Mouse (Mus musculus): ENCODE data around the gene Eml5. TPM values are rescaled to one million over a fixed set of nuclear protein-coding genes. Genes with fewer than 3 reads are reported as not detected.

The Eml5 gene
- polyA plus RNA-seq, 1 experiment from 2014 or later = 4.9 TPM

GRCm38 (mm10) chr12:98802245-98802644, 99.0 kb downstream of the Eml5 start:
- H3K9ac ChIP-seq = no peak overlapping the region
- no peaks in the 10 kb centered on the region for H3K4me1 ChIP-seq (ENCODE audit: insufficient read depth)
- no peak for TF ChIP-seq CTCF (IDR thresholded peaks at IDR 0.05; ENCODE audit: low read depth)
- no peaks in the 10 kb centered on the region for H3K27me3 ChIP-seq (ENCODE audit: insufficient read depth, low read length)
- H3K36me3 ChIP-seq (ENCODE audit: insufficient read depth) = peaks cover 14% of the 10 kb centered on the region; the same call in 1 of the 2 replicates
- no peak overlapping the region for H3K4me2 ChIP-seq
- no peak overlapping the region for H3K4me3 ChIP-seq (ENCODE audit: low read depth, low read length)
- no peaks in the 10 kb centered on the region for H3K9me3 ChIP-seq (ENCODE audit: low read depth, low read length)
- DNase-seq = no peak
- ATAC-seq (ENCODE audit: insufficient read depth) = no peak
- H3K27ac ChIP-seq (ENCODE audit: low read depth) = no peak overlapping the region
- WGBS = 76% methylated on average over 3 of the region's 3 CpGs

GRCm38 (mm10) chr12:98800334-98800733, 101.0 kb downstream of the Eml5 start:
- no peak overlapping the region for H3K9ac ChIP-seq
- no peaks in the 10 kb centered on the region for H3K4me1 ChIP-seq (ENCODE audit: insufficient read depth)
- WGBS = 78% methylated on average over 5 of the region's 5 CpGs
- DNase-seq (no peak), ATAC-seq (ENCODE audit: insufficient read depth) (no peak)
- H3K4me3 ChIP-seq (ENCODE audit: low read depth, low read length) = no peak overlapping the region
- no peaks in the 10 kb centered on the region for H3K9me3 ChIP-seq (ENCODE audit: low read depth, low read length)
- no peak overlapping the region for H3K27ac ChIP-seq (ENCODE audit: low read depth)
- H3K36me3 ChIP-seq (ENCODE audit: insufficient read depth) = peaks cover 20% of the 10 kb centered on the region; the same call in 1 of the 2 replicates
- no peak for TF ChIP-seq CTCF (IDR thresholded peaks at IDR 0.05; ENCODE audit: low read depth)
- no peak overlapping the region for H3K4me2 ChIP-seq
- H3K27me3 ChIP-seq (ENCODE audit: insufficient read depth, low read length) = no peaks in the 10 kb centered on the region

- Histone ChIP-seq H3K36me3 (ENCODE audit: insufficient read depth) (peaks cover 50% of the 10 kb centered on the region), H3K9me3 (ENCODE audit: low read depth, low read length) (no peaks in the 10 kb centered on the region), H3K4me2 (no peak overlapping the region), H3K9ac (no peak overlapping the region), H3K27ac (ENCODE audit: low read depth) (no peak overlapping the region), H3K4me1 (ENCODE audit: insufficient read depth) (no peaks in the 10 kb centered on the region), H3K4me3 (ENCODE audit: low read depth, low read length) (no peak overlapping the region), H3K27me3 (ENCODE audit: insufficient read depth, low read length) (no peaks in the 10 kb centered on the region)
- DNase-seq = no peak
- no peak for TF ChIP-seq CTCF (IDR thresholded peaks at IDR 0.05; ENCODE audit: low read depth)
- no peak for ATAC-seq (ENCODE audit: insufficient read depth)
- 88% methylated on average over 3 of the region's 3 CpGs for WGBS
Observed at GRCm38 (mm10) chr12:98795731-98796318, 105.5 kb downstream of the Eml5 start.

GRCm38 (mm10) chr12:98784251-98784650, 117.0 kb downstream of the Eml5 start:
- Histone ChIP-seq H3K27ac (ENCODE audit: low read depth) (no peak overlapping the region), H3K9ac (no peak overlapping the region), H3K4me2 (no peak overlapping the region), H3K27me3 (ENCODE audit: insufficient read depth, low read length) (no peaks in the 10 kb centered on the region), H3K4me3 (ENCODE audit: low read depth, low read length) (no peak overlapping the region), H3K9me3 (ENCODE audit: low read depth, low read length) (no peaks in the 10 kb centered on the region), H3K36me3 (ENCODE audit: insufficient read depth) (peaks cover 86% of the 10 kb centered on the region), H3K4me1 (ENCODE audit: insufficient read depth) (no peaks in the 10 kb centered on the region)
- no peak for TF ChIP-seq CTCF (IDR thresholded peaks at IDR 0.05; ENCODE audit: low read depth)
- 87% methylated on average over 1 of the region's 1 CpGs for WGBS
- DNase-seq = no peak
- no peak for ATAC-seq (ENCODE audit: insufficient read depth)

- whole genome bisulfite sequencing = 77% methylated on average over 4 of the region's 4 CpGs
- peak; percentile 53 for DNase-seq
Observed at GRCm38 (mm10) chr12:98779148-98779547, 122.1 kb downstream of the Eml5 start.

GRCm38 (mm10) chr12:98777509-98777908, 123.8 kb downstream of the Eml5 start:
- Histone ChIP-seq H3K27me3 (ENCODE audit: insufficient read depth, low read length) (no peaks in the 10 kb centered on the region), H3K4me3 (ENCODE audit: low read depth, low read length) (no peak overlapping the region), H3K9ac (no peak overlapping the region), H3K9me3 (ENCODE audit: low read depth, low read length) (no peaks in the 10 kb centered on the region), H3K36me3 (ENCODE audit: insufficient read depth) (peaks cover 90% of the 10 kb centered on the region), H3K4me2 (no peak overlapping the region), H3K27ac (ENCODE audit: low read depth) (no peak overlapping the region), H3K4me1 (ENCODE audit: insufficient read depth) (no peaks in the 10 kb centered on the region)
- no peak for TF ChIP-seq CTCF (IDR thresholded peaks at IDR 0.05; ENCODE audit: low read depth)
- ATAC-seq (ENCODE audit: insufficient read depth) (no peak), DNase-seq (no peak)
- 72% methylated on average over 3 of the region's 3 CpGs for WGBS

More at GRCm38 (mm10) chr12:98779148-98779547, 122.1 kb downstream of the Eml5 start:
- H3K27ac ChIP-seq (ENCODE audit: low read depth) = no peak overlapping the region
- no peak for ATAC-seq (ENCODE audit: insufficient read depth)
- no peak overlapping the region for H3K4me3 ChIP-seq (ENCODE audit: low read depth, low read length)
- H3K36me3 ChIP-seq (ENCODE audit: insufficient read depth) = peaks cover 90% of the 10 kb centered on the region
- no peak overlapping the region for H3K4me2 ChIP-seq
- H3K4me1 ChIP-seq (ENCODE audit: insufficient read depth) = no peaks in the 10 kb centered on the region
- H3K9me3 ChIP-seq (ENCODE audit: low read depth, low read length) = no peaks in the 10 kb centered on the region
- H3K9ac ChIP-seq = no peak overlapping the region
- H3K27me3 ChIP-seq (ENCODE audit: insufficient read depth, low read length) = no peaks in the 10 kb centered on the region
- peak; percentile 50 for TF ChIP-seq CTCF (IDR thresholded peaks at IDR 0.05; ENCODE audit: low read depth)

GRCm38 (mm10) chr12:98766241-98766640, 135.0 kb downstream of the Eml5 start:
- no peaks in the 10 kb centered on the region for H3K9me3 ChIP-seq (ENCODE audit: low read depth, low read length)
- no peak overlapping the region for H3K4me2 ChIP-seq
- no peaks in the 10 kb centered on the region for H3K27me3 ChIP-seq (ENCODE audit: insufficient read depth, low read length)
- no peaks in the 10 kb centered on the region for H3K4me1 ChIP-seq (ENCODE audit: insufficient read depth)
- no peak overlapping the region for H3K4me3 ChIP-seq (ENCODE audit: low read depth, low read length)
- 96% methylated on average over 2 of the region's 2 CpGs for WGBS
- H3K36me3 ChIP-seq (ENCODE audit: insufficient read depth) = peaks cover 93% of the 10 kb centered on the region
- no peak overlapping the region for H3K27ac ChIP-seq (ENCODE audit: low read depth)
- H3K9ac ChIP-seq = no peak overlapping the region
- no peak for ATAC-seq (ENCODE audit: insufficient read depth)
- no peak for DNase-seq
- TF ChIP-seq CTCF (IDR thresholded peaks at IDR 0.05; ENCODE audit: low read depth) = no peak
